Mouse (Mus musculus) thymus, postnatal 14 days (tissue): ENCODE results near the gene Ovol2.

ENCODE experiments used
- DNase-seq: peaks from one replicate; pipeline ENCODE4 v3.0.0; 2021

Gene Ovol2

GRCm38 (mm10) chr2:144267004-144267730, 64.8 kb downstream of the Ovol2 start:
- no peak for DNase-seq

GRCm38 (mm10) chr2:144265916-144266683, 65.8 kb downstream of the Ovol2 start:
- DNase-seq, result no peak

- DNase-seq, result no peak
These were observed 66.8 kb downstream of the Ovol2 start for GRCm38 (mm10) chr2:144265120-144265488.

GRCm38 (mm10) chr2:144264398-144265119, 67.4 kb downstream of the Ovol2 start:
- no peak for DNase-seq

GRCm38 (mm10) chr2:144262837-144263236, 69.1 kb downstream of the Ovol2 start:
- no peak for DNase-seq
